Mouse (Mus musculus) fibroblast of lung, adult 2 months (primary cell): Measurements from ENCODE around the gene Olfr1432.
"Not testable (repeated sequence)": the region's sequence is repeated elsewhere in the genome, so short reads cannot be mapped to it uniquely, and the experiment has no call there.

Experiments
- DNase-seq: peaks from one replicate; pipeline ENCODE4 v3.0.0-alpha.2; 2011; ENCODE audit warnings: low read depth

The Olfr1432 gene

GRCm38 (mm10) chr19:12232496-12232895 is at the start of gene Olfr1432:
Gene Olfr1432 (minus strand): TSS chr19:12232596.
- not testable (repeated sequence) for DNase-seq

- DNase-seq = no peak
These were observed 47.2 kb upstream of the Olfr1432 start, which contains the start of gene Olfr1434 for GRCm38 (mm10) chr19:12279554-12279953. Gene Olfr1434 (plus strand): TSS chr19:12279854.

- DNase-seq = no peak
These were observed 28.3 kb upstream of the Olfr1432 start, which contains the start of gene Olfr235 for GRCm38 (mm10) chr19:12260732-12261131. Gene Olfr235 (plus strand): TSS chr19:12261032.

GRCm38 (mm10) chr19:12241559-12241958 is 9.2 kb upstream of the Olfr1432 start, which contains the start of gene Olfr262:
Gene Olfr262 (minus strand): TSS chr19:12241659.
- DNase-seq = no peak

GRCm38 (mm10) chr19:12200334-12200733 is 32.1 kb downstream of the Olfr1432 start, which contains the start of gene Olfr1431:
Gene Olfr1431 (plus strand): TSS chr19:12200634.
- DNase-seq = no peak

GRCm38 (mm10) chr19:12199076-12199475 is 33.3 kb downstream of the Olfr1432 start:
- DNase-seq = not testable (repeated sequence)
